Mouse (Mus musculus): ENCODE data around the gene Eif3l. TPM values are rescaled to one million over a fixed set of nuclear protein-coding genes. Genes with fewer than 3 reads are reported as not detected.

Eif3l gene
- total RNA-seq (2023): 51.7 and 52.6 TPM in 2 replicates

DNA sequence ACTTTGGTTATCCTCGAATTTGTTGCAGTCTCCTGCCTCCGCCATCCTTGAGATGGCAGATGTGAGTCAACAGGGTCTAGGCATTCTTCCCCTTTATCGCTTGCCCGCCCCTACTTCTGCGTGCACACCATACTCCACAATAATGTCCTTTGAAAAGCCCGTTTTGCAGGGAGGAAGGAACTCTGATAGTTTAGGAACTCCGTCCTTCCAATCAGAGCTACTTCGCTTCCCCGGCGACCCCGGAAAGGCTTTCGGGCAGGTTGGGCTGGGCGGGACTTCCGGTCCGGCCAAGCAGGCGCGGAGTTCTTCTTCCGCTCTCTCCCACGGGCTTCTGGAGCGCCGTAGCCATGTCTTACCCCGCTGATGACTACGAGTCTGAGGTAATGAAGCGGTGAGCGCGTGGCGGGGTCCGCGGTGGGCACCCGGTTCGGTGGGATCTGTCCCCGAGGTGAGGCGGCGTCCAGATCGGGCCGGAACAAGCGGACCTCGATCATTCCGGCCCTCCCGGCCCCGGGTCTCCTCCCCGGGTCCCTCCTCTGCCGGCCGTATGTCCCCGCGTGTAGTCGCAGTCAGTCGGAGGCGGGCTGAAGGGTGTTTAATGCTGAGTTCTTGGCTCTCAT is at the start of gene Eif3l:
Gene Eif3l (plus strand): TSS at position 267 of the 620 bp plus-strand sequence.

DNA sequence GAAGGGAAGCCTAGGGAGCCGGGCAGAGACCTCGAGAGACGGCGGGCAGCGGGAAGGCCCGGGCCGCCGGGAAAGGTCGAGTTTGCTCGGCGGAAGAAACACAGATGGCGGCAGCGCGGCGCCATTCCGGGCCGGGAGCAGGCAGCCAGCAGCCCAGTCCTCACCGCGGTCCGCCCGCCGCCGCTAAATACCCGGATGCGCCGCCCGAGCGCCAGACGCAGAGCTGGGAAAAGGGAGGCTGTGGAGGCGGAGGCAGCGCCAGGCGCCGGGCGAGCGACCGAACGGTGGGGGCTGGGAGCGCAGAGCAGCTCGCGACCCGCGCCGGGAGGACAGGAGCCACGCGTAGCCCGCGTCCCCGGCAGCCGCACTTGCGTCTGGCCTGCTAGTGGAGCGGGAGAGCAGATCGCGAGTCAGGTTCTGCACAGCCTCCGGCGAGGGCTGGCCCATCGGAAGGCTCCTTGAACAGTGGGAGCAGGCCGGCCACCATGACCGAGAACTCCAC is 46.7 kb upstream of the Eif3l start, which contains the start of gene H1f0:
Gene H1f0 (plus strand): TSS at position 214 of the 502 bp plus-strand sequence.

DNA sequence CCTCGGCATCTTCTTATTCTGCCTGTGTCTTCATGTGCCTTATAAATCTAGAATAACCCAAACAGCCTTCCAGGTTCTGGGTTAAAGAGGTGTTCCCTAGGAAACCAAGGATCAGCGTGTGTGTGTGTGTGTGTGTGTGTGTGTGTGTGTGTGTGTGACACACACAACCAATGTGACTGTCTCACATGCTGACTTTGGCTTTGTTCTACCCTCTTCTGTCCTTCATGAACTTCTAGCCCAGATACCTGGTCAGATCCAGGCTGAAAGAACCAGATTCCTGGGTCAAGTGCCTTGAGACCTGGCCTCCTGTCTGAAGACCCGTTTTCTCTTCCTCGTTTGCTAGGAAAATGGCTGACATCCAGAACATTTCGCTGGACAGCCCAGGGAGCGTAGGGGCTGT is 33.4 kb upstream of the Eif3l start, which contains the start of gene Galr3:
Gene Galr3 (plus strand): TSS at position 301 of the 400 bp plus-strand sequence.

DNA sequence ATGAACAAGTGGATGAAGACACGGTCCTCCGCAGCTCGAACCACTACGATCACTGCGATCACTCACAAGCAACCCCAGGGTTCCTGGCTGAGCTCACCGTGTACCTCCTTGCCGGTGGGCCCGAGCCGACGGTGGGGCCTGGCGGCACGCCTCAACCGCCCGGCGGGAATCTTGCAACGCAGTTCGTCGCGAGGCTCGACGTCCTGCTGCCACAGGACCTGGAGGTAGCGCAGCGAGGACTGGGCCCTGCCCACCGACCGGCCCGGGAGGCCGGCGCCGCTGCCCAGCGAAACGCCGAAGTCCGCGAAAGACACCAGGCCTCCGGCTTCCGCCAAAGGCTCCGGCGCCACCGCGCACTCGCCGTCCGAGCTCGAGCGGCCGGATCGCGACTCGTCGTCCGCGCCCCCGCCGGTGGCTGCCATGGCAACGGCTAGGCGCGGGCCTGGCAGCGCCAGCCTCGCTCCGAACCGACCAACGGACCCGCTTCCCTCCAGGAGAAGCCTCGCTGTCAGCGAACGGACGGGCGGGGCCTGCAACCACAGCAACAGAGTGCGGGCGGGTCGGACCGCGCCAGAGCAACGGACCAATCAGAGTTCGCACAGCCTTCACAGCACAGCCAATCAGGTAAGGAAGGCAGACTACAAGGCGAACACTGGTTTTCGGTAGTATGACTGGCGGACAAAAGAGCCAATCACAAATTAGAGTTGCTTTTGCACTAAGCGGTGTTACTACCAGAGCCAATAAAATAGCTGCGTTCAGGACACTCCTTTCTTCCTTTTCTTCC is 12.4 kb upstream of the Eif3l start, which contains the start of gene Ankrd54:
Gene Ankrd54 (minus strand): TSS at position 518 of the 784 bp plus-strand sequence.

DNA sequence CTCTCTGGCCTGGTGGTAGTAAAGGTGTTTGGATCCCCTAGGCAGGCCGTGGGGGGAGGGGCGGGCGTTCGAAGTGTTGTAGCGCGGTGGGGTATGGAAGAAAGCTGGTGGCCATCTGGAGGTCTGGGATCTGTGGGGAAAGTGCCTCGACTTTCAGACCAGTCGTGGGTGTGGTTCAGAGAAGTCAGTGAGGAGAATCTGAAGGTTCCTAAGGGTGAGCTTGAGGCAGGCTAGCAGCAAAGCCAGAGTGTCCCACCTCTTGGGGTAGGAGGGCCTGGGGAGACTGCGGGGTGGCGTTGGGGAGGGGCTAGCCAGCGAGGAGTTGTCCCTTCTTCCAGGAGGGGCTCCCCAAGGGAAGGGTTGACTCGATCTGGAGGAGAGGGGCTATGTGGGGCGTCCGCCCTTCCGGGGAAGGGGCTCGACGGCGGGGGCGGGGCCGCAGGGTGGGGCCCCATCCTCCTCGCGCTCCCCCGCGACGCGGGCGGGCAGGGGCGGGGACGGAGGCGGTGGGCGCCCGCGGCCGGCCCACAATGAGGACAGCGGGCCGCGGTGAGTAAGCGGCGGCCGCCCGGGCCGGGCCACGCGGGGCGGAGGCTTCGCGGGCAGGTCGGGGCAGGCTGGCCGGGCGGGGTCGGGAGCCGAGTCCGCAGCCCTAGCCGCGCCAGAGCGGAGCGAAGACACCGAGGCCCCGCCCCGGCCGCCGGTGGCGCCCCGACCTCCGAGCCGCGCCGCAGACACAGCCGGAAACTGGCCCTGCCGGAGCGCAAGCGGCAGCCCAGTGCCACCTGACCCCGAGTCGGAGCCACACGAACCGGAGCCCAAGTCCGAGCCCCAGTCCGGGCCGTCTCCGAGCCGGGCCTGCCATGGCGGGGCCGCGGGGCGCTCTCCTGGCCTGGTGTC is 33.7 kb downstream of the Eif3l start, which contains the start of gene Micall1:
Gene Micall1 (plus strand): TSS at position 478 of the 900 bp plus-strand sequence.

DNA sequence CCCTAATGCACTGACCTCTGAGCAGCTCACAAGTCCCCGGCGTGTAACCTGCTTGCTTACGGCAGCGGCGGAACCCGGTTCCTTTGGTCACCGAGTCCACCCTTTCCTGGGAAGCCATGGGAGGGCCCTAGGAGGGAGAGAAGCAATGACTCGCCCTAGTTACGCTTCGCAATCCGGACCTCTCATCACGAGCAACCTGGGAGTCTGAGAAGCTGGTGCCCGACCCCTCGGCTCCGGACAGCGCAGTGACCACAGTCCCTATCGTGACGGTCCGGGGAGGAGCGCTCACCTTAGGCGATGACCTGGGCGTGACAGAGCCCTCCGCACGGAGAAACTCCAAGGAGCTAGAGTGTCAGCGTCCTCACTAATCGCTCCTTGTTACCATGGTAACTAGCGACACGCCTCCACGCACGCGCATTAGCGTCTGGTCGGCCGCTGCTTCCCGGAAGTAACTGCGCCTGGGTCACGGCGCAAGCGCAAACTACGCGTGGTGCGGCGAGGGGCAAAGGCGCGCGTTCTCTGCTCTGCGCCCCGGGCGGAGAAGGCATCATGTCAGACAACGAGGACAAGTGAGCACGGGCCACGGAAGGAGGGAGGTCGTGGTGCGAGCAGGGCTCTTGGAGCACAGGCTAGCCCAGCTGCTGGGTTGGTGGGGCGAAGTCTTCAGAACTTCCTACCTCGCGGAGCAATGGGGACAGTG is 66.0 kb downstream of the Eif3l start, which contains the start of the genes Polr2f and 1700088E04Rik:
Gene Polr2f (plus strand): TSS at position 144 of the 700 bp plus-strand sequence.
Gene 1700088E04Rik (minus strand): TSS at position 388 of the 700 bp plus-strand sequence.

Other genes starting within 250 kb of the Eif3l start
- 0.16 TPM in 1 of 2 replicates, not detected in the other for gene Cdc42ep1, start 232.6 kb upstream of the Eif3l start, total RNA-seq (2023)
- gene Lgals2, start 219.7 kb upstream of the Eif3l start, total RNA-seq (2023): not detected in 2 replicates
- gene Gga1, start 198.0 kb upstream of the Eif3l start, total RNA-seq (2023): 78.1 and 82.2 TPM in 2 replicates
- gene Gm49510, start 175.5 kb upstream of the Eif3l start, total RNA-seq (2023): not detected in 2 replicates
- 79.0 and 84.2 TPM in 2 replicates for gene Sh3bp1, start 175.4 kb upstream of the Eif3l start, total RNA-seq (2023)
- gene Pdxp, start 161.3 kb upstream of the Eif3l start, total RNA-seq (2023): 1.5 and 2.1 TPM in 2 replicates
- gene Lgals1, start 148.5 kb upstream of the Eif3l start, total RNA-seq (2023): 96.1 and 170 TPM in 2 replicates
- gene Nol12, start 140.2 kb upstream of the Eif3l start, total RNA-seq (2023): 13.9 and 16.8 TPM in 2 replicates
- gene Triobp, start 127.5 kb upstream of the Eif3l start, total RNA-seq (2023): 187 and 211 TPM in 2 replicates
- 16.5 and 23.8 TPM in 2 replicates for gene H1f0, start 46.7 kb upstream of the Eif3l start, total RNA-seq (2023)
- not detected in 2 replicates for gene Galr3, start 33.3 kb upstream of the Eif3l start, total RNA-seq (2023)
- 13.0 and 17.1 TPM in 2 replicates for gene Ankrd54, start 12.3 kb upstream of the Eif3l start, total RNA-seq (2023)
- 14.2 and 16.5 TPM in 2 replicates for gene Micall1, start 33.7 kb downstream of the Eif3l start, total RNA-seq (2023)
- 18.8 and 28.4 TPM in 2 replicates for gene Polr2f, start 65.8 kb downstream of the Eif3l start, total RNA-seq (2023)
- not detected in 2 replicates for gene 1700088E04Rik, start 66.1 kb downstream of the Eif3l start, total RNA-seq (2023)
- gene Sox10, start 90.1 kb downstream of the Eif3l start, total RNA-seq (2023): not detected in 2 replicates
- gene Pick1, start 154.0 kb downstream of the Eif3l start, total RNA-seq (2023): 4.7 and 7.6 TPM in 2 replicates
- gene Gm49486, start 154.2 kb downstream of the Eif3l start, total RNA-seq (2023): 0.16 TPM in 1 of 2 replicates, not detected in the other
- not detected in 2 replicates for gene Slc16a8, start 179.6 kb downstream of the Eif3l start, total RNA-seq (2023)
- not detected in 2 replicates for gene Baiap2l2, start 210.4 kb downstream of the Eif3l start, total RNA-seq (2023)

All from neutrophil, adult 65 days (primary cell).